Mouse (Mus musculus) lung, postnatal 14 days (tissue): ENCODE measurements around the gene Prss23.
A peak's percentile ranks its signal among the peaks of the same experiment; 100 is the strongest.

Experiments used
- DNase-seq: peaks from one replicate; pipeline ENCODE4 v3.0.0; 2021

Prss23 gene

DNA sequence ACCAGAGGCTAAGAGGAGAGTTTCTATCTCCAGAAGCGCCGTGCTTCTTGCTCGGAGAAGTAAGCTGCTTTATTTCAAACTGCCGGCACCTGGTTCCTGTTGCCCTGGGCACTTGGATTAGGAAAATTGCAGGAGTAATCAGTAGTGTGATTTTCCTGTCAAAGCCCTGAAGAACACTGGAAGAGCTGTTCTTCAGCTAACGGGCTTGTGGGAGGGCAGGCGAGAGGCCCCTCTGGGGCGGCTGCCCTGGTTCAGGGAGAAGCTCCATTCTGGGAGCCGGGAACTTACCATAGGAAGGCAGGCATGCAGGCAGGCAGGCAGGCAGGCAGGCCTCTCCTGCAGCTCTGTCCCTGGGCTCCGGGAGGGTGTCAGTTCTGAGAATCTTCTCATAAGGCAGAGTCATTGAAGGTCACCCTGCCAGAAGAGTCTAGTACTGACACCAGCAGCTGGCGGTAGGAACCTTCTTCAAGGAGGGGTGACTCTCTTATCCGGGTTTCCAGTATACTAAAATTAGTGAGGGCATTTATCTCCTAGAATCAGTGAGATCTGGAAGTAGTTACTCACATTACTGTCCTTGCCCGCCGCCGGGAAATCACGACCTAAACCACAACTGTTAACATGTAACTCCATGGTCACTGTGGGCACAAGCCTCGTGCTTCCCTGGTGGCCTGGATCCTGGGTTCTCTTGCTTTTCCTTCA lies at the start of gene Prss23:
Gene Prss23 (minus strand): TSS at position 457 of the 699 bp plus-strand sequence.
- DNase-seq: no peak

DNA sequence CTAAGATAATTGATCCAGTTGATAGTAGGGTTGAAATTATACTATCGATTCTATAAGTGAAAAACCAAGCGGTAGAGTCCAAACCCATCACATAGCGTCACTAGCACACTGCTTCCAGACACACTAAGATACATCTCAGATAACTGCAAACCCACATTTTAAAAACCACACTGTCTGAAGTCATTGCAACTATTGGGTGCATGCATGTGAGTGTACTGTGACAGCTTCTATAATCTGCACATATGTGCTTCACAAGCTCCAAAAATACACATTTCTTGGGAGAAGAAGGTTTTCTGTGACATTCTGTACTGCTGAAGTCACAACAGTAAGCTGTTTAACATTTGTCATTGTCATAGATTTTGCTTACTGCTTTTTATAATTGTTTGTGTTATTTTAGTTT lies 49.1 kb upstream of the Prss23 start:
- DNase-seq: no peak

DNA sequence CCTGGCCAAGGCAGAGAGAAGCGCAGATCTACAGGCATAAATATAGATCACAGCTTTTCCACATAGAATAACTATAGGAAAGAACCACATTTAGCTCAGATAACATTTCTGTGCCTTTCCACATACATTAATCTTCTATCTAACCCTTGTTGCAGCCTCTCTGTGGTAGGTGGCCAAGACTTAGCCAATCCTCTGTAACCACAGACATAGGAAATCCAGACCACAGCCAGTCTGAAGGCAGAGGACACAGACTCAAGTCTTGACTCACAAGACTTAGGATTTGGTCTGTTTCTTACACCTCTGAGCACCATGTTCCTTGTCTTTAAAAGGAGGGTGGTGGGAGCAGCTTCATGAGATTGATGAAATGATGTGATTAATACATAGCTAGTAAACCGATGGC lies 37.6 kb upstream of the Prss23 start:
- no peak for DNase-seq

DNA sequence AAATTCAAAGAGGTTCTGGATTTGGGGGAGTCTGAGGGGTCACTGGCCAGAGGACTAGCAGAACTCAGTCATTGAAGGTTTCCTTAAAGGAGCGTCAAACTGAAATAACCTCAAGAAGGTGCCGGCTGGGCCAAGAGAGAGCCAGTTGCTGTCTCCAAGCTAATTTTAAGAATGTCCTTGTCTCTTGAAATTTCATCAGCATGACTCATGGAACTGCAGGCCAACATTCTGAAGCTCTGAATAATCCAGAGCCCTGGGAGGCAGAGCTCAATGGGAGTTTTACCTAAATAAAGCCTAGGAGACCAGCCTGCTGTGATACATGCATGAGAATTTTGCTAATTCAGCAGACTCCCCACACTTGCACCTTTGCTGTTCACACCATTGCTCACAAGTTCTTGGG lies 36.5 kb upstream of the Prss23 start:
- DNase-seq: peak; percentile 42

DNA sequence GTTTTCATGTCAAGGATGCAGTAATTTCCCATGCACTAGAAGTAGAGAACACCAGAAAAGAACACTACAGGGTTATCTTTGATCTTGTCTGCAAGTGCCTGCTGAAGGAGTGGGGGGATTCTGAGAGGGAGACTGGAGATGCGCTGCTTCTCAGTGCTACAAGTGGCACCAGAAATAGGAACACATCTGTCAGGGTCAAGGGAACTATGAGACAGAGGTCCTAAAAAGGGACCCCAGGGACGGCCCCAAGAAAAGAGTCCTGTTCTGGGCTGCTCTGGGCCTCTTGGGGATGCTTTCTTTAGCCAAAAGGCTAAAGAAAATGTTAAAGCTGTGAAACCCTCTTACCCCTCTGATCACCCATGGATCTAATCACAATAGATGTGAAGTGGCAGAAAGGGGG lies 35.2 kb upstream of the Prss23 start:
- no peak for DNase-seq

DNA sequence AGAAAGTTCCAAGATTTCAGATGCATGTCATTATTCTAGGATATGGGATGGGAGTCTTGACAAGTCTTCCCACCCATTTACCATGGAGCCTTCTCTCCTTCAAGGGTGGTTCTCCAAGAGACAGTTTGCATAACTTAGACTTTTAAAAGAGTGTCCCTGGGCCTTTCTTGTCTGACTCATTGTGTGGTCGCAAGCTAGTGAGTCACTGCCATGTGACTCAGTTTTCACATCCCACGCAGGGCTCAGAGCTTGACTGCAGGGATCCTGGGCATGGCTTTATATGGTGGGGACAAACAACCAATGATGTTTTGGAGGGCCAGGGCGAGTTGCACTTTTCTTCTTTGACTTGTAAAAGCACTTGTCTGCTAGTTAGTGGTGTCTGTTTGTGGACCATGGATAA lies 34.0 kb upstream of the Prss23 start:
- no peak for DNase-seq

DNA sequence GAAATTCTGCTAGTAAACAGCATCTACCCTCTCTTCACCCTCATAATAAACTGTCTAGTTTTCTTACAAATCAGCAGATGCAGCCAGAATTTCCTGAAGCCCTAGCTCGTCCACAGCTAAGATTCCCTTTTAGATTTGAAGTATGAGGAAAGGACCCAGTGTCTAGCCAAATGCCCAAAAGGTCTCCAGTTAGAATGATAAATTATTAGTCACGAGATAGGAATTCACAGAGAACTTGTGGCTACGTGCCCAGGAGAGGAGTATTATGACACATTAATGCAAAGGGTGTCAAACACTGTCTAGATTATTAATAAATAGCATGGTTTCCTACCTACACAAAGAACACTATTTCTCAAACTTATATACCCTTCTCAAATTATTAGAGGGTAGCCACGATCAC lies 32.6 kb upstream of the Prss23 start:
- no peak for DNase-seq

DNA sequence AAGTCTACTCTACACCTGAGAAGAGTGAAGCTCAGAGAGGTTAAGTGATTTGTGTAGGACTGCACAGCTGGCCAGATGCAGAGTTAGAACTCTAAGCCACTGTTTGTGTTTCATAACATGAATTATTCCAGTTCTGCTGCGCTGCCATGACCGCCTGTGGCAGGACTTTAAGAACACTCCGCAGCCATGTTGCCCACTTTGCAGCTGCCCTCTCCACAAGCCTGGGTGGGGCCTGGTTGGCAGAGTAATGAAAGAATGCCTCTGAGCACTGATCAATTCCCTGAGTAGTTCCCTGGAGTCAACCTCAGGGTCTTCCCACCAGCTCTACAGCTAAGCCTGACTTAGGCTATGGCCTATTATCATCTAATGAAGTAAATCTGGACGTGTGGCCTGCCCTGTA lies 32.1 kb upstream of the Prss23 start:
- DNase-seq: no peak

DNA sequence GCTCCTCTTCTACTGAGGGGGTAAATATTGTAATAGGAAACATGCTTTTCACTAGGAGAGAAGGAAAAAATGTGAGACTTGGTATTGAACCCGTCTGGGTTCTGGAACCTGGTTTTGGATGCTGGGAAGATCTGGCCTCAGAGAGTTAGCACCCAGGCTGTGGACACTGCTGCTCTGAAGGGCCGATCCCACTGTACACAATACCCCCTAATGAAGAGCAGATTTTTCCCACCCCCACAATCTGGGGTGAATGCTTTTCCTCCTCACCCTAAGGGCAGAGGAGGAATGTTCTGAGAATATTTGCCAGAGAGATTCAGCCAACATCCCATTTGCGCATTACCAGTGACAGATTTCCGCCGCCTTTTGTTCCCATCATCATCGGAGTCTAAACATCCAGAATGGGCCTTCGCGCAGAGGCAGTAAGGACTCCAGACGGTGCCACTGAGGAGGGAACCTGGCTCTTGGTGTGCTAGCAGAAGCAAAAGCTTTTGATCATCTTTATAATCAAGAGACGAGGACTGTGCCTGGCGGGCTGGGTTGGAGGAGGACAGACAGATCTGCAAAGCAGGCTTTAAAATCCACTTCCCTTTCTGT lies 31.6 kb upstream of the Prss23 start:
- DNase-seq: peak; percentile 4

DNA sequence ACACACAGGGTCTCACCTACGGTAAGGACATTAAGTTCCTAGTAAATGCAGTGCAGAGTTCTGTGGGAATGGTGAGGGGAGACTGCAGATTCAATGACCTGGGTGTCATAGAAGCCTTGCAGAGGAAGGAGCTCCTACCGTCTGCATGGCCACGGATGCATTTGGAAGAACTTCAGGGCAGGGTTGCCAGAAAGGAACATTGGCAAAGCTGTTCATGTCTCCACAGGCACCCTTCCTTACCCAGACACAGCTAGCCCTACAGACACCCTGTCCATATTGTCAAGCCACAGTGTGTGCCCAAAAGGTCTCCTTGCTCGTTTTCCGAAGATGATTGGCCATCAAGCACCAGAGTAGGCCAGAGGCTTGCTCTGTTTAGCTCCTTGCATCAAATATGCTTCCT lies 30.1 kb upstream of the Prss23 start:
- DNase-seq: no peak

DNA sequence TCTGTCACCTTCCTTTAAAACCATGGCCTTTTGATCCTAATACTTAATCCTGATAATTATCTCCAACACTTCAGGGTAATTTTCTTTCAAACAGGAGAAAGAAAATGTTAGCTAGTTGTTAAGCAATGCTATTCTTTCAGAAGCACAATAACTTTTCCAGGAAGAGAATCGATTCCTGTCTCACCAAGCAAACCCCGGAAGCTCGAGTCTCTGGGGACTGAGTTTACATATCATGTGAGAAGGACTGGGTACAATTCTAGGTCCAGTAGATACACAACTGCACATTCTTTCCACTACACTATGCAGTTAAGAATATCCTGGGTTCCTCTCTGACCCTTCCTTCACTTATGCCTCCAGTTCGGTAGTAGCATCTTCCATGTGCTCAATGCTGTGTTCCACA lies 29.7 kb upstream of the Prss23 start:
- no peak for DNase-seq

DNA sequence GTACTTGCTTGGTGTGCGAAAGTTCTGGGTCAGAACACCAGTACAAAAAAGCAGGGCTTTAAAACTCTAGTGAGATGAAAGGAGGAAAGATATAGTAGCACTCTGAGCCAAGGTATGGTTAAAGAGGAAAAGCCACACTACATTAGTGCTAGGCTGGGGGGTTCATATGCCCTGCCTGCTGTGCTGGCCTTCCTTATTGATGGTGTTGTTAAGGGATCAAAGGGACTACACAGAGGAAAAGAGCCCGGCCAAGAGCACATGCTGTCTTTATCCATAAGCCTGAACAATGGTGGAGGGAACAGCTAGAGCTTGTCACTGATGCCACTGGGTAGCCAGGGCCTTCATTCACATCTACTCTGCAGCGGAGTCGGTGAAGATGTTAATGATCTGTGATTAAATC lies 28.2 kb upstream of the Prss23 start:
- no peak for DNase-seq

DNA sequence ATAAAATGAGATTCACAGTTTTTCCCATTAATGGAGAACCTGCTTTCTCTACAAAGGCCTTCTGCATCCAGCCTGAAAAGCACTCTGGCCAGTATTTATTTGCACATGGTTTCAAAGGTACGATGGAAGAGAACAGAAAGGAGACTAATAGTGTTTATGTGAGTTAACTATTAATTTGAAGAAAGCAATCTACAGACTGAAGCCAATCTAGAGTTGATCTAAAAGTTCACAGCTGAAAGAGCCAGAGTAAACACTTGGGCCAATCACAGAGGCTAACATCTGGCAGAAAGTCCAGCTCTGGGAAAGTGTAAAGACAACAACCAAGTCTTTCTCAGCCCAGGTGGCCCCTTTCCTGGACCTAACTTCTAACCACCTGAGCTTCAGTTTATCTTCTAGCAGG lies 27.1 kb upstream of the Prss23 start:
- no peak for DNase-seq

DNA sequence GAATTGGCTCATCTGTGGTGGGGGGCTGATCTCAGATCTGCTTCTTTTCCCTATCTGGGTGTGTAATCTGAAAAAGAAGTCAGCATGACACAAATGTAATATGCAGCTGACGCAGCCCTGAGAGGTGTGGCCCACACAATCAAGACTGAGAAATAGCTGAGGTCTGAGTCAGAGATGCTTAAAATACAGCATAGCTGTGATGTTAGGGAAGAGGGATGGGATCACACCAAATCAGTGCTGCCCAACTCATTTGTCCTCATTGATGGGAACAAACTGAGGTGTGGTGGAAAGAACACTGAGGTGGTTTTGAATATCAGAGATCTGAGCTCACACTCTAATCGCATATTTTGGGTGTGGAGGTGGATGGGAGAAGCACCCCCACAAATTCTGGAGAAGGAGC lies 14.0 kb upstream of the Prss23 start:
- DNase-seq: no peak

DNA sequence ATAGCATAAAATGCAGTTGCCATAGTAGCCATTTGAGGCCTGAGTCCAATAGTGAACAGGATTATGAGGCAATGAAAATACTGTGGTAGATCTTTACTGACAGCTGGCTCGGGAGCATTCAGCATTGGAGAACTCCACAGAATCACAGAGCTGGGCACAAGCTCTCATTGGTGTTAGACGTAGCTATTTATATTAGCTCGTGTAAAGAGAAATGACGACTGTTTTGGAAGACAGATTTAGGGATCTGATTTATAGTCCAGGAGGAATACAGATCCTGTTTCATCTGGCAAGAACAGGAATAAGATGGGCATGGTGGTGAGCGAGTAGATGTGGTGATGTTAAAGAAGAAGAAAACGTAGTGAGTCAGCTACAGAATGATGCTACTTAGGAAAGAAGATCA lies 12.4 kb upstream of the Prss23 start:
- DNase-seq: no peak

DNA sequence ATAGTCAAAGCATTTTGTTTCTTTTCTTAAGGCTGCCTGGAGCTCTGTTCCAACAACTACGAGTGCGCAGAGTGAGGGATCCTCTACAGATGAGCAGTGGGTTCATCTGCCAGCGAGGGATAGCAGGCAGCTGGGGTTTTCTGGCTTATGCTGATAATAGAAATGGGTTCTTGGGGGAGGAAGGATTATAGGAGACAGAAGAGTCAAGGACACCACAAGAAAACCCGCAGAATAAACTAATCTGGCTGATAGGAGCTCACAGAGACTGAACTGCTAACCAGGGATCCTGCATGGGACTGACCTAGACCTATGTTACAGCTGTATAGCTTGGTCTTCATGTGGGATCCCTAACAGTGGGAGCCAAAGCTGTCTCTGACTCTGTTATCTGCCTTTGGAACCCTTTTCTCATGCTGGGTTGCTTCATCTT lies 456 bp upstream of the Prss23 start:
- DNase-seq: no peak

DNA sequence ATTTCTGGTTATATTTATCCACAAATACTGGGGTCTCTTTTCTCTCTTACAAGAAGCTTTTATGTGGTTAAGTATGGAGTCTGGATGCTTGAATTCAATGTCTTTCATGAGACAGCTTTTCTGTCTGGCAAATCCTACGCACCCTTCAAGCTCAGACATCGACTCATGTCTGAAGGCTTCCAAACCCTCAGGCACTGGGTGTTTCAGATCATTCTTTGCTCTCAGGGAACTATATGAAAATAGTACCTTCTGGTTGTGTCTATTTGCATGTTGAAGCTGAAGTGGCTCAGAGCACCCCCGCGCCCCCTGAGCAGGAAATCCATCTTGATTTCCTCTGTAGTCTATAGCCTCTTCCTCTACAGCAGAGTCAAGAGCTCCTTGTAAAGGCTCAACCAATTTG lies 3.2 kb downstream of the Prss23 start:
- no peak for DNase-seq

DNA sequence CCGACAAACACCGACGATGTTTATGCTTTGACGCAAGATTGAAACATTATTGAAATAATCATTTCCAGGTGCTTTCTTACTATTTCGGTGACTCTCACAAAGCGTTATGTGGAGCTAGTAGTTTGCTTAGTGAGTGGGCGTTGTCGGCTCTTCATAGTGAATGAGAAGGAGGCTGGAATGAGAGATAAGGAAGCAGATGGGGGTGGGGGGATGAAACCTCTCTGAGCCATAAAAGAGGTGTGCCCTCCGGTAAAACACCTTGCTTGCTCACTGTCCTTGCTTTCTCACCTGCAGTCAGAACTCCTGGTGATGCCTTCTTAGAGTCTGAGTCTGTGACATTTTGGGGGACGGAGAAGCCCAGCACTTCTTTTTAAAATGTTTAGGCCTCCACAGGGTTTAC lies 4.8 kb downstream of the Prss23 start:
- no peak for DNase-seq

DNA sequence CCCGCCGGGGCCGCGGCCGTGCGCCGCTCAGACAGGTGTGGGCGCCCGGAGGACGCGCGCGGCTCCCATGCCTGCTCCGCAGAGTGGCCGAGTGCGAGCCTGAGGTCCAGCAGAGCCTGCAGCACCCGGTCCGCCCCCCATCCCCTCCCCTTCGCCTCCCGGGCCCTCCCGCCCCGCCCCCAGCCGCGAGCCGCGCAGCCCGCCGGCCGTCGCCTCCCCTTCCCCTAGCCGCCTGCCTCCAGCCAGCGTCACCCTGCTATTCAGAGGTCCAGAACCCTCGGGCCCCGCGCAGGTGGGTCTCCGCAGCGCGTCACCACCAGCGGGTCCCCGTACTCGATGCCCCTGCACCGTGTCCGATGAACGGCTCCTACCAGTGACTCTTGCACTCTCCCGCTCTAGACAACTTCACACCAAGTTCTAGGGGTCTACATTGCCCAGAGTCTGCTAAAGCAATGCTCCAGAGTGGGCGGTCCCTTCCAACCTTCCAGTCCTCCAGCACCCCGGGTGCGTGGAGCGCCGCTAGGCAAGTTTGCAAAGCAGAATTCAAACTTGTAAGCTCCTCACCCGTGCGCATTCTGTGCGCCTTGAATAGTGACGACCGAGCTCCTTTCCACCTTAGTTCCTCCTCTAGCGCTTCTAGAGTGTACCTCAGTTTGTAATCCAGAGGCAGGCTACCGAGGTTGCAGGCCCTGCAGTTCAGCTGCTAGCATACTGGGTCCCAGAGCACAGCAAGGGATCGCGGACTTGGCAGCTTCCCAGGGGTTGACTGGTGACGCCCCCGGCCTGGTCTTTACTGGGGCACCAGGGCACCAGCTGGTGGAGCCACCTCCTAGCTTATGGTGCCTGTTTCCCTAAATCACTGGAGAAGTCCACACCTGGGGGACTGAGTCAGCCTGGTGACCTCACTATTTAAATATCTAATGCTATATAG lies 9.3 kb downstream of the Prss23 start:
- peak; percentile 73 for DNase-seq

DNA sequence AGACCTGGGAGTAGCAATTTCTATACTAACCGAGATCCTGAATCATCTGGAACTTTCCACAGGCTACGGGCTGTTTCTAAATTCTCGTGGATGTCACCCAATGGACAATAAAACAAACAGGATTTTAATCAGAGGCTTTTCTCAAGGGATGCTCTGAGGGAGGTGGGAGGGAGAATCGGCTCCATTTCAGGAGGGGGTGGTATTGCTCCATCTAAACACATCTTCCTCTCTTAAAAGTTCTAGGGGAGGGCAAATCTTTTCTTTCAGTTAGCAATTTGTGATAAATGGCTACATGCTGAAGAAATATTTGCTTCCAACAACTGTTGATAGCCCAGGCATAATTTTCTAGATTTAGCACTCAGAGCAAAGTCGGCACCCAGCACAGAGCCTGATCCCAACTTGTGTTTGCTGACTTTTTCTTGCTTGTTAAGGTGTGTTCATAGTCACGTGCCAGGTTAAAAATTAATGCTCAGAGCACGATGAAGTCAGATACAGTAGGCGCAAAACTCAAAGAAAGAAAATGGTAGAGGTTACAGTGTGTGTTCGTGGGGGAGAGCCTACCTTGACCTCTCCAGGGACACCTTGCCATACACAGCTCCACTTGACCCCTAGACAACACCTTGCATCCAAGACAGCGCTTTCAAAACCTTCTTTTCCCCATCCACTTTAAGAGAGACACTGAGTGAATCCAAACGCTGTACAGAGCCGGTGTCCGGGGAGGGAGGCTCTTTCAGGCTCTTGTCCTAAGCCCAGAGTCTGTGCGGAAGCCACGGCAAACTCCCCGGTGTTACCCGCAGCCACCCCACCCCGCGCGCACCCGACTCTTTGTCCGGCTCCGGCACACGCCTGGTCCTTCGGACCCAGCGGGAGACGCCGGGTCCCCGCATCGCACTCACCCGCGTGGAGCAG lies 10.2 kb downstream of the Prss23 start:
- no peak for DNase-seq

DNA sequence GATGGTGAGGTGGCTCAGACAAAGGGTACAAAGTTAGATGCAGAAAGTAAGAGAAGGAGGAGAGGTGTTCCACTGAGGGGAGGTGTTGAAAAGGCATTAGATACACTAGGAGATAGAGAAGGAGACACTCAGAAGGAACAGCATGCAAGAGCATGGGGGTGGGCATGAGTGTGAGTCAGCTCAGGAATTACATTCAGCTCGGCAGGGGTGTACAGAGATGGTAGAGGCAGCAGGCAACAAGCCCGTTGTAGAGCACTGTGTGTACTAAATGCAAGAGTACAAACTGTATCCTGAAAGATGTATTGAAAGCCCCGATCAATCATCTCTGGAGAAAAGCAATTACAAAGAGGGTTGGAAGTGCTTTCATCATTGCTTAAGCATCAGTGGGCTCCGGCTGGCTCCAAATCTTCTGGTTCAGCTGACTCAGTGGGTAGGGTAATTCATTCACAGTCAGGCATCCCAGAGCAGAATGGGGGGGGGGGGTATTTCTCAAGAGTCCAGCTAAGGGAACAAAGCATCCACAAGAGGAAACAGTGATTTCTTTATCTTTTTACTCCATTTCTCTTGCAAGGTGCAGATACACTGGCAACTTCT lies 15.0 kb downstream of the Prss23 start:
- no peak for DNase-seq

DNA sequence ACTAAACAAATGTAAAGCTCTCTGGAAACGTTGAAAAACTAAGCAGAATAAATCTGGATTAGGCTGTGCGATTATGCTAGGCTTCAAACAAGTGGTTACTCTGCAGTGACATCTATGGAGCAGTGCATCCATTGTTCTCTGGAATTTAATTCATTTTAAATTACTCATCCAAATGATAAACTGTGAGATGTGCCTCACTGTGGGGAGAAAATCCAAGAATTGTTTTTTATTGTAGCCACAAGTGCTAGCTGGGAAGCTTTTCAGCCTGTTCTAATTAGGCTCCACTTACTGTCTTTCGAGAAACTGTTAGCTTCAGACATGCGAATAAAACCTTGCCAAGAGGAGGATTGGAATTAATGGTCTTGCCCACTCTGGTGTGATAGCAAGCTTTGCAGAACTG lies 18.3 kb downstream of the Prss23 start:
- DNase-seq: no peak
